Mouse (Mus musculus) heart, embryonic 16.5 days (tissue): Measurements from ENCODE around the gene Pold3. TPM values are rescaled to one million over a fixed set of nuclear protein-coding genes. Genes with fewer than 3 reads are reported as not detected.

Experiments
- ATAC-seq: fragments of 200-750 bp; cut with Nextera tagmentation; replicated peaks from 2 replicates; pipeline ENCODE4 v1.8.0; 2017; ENCODE audit warnings: moderate number of reproducible peaks; ENCODE audit not compliant: insufficient read depth, low FRiP score; ENCODE audit errors: extremely low read depth
- H3K27ac ChIP-seq: fragments of 300-500 bp; sonication (generic); 2 replicates; pipeline ENCODE4 v1.5.1; 2014; ENCODE audit warnings: mild to moderate bottlenecking, low read length, control low read depth, moderate library complexity
- H3K27me3 ChIP-seq: fragments of 300-500 bp; sonication (generic); 2 replicates; pipeline ENCODE4 v1.6.1; 2014; ENCODE audit warnings: low read length, mixed read lengths; ENCODE audit not compliant: control insufficient read depth, insufficient read depth
- H3K36me3 ChIP-seq: fragments of 300-500 bp; sonication (generic); 2 replicates; pipeline ENCODE4 v1.6.1; 2014; ENCODE audit not compliant: control insufficient read depth, insufficient read depth
- H3K4me1 ChIP-seq: fragments of 300-500 bp; sonication (generic); 2 replicates; pipeline ENCODE4 v1.6.1; 2014; ENCODE audit warnings: low read length, mixed read lengths; ENCODE audit not compliant: control insufficient read depth, insufficient read depth
- H3K4me2 ChIP-seq: fragments of 300-500 bp; sonication (generic); 2 replicates; pipeline ENCODE4 v1.6.1; 2014; ENCODE audit warnings: low read depth, mild to moderate bottlenecking, control low read depth, low read length
- H3K4me3 ChIP-seq: fragments of 300-500 bp; sonication (generic); 2 replicates; pipeline ENCODE4 v1.5.1; 2014; ENCODE audit warnings: mild to moderate bottlenecking, control low read depth, low read length
- H3K9ac ChIP-seq: fragments of 300-500 bp; sonication (generic); 2 replicates; pipeline ENCODE4 v1.6.1; 2014; ENCODE audit warnings: low read length, control low read depth
- H3K9me3 ChIP-seq: fragments of 300-500 bp; sonication (generic); replicated peaks from 2 replicates; pipeline ENCODE4 v1.6.1; 2016; ENCODE audit warnings: low read length; ENCODE audit not compliant: control insufficient read depth
- WGBS: fragments of 180-500 bp; shearing (Covaris S2); extraction: QIAGEN DNeasy Blood & Tissue Kit; methylation state at CpG from one replicate; pipeline ENCODE4 v1.1.7; 2014; 5-methylcytosine and 5-hydroxymethylcytosine counted together
- polyA plus RNA-seq: library from polyadenylated mRNA; unstranded; fragments of >200 nt; fragmentation: Nextera tagmentation; extraction: Ambion mirVana; gene quantifications from 2 replicates; pipeline ENCODE4 v1.2.1, GENCODE M21; 2015

Gene Pold3
- polyA plus RNA-seq, 1 experiment from 2014 or later = 36.6 TPM

DNA sequence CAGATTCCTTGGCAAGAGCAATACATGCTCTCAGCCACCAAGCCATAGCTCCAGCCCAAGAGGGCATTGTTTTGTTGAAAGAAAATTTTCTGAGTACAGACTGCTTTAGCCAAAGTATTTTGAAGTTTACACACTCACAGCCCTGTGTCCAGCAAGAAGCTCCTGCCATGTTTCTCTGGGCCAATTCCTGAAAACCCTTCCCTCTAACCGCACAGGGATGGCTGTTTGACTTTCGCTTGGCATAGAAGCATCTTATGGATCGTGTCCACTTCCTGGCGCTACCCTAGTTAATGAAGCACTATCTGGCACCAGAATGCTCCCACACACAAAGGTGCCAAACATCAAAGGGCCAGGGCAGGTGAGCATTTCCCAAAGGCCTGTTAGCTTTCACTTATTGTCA lies 27.2 kb upstream of the Pold3 start:
- WGBS = 77% methylated on average over 4 of the region's 4 CpGs
- H3K9me3 ChIP-seq = no peaks in the 10 kb centered on the region
- no peak for ATAC-seq

DNA sequence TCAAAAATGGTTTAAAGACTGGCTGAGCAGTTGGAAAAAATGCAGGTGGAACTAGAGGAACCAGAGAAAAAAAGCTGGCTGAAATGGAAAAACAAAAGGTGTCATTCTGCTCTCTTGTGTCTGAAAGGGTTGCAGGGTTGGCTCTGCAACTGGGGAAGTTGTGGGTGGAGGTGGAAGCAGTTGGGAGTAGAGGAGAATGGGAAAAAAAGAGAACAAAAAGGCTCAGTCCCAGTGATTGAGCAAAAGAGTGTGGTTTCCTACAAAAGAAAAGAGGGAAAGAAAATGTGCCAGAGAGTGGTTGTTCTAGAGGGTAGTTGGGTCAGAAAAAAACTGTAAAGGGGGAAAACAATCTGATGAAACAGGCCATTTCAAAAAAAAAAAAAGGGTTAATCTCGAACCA lies 19.2 kb upstream of the Pold3 start:
- Histone ChIP-seq H3K4me3 (no peak overlapping the region), H3K27me3 (no peaks in the 10 kb centered on the region), H3K36me3 (no peaks in the 10 kb centered on the region), H3K4me2 (no peak overlapping the region), H3K4me1 (no peaks in the 10 kb centered on the region), H3K27ac (no peak overlapping the region), H3K9ac (no peak overlapping the region), H3K9me3 (no peaks in the 10 kb centered on the region)
- 65% methylated on average over 1 of the region's 1 CpGs for WGBS
- ATAC-seq = no peak

More for the DNA sequence above, 27.2 kb upstream of the Pold3 start:
- Histone ChIP-seq H3K4me2 (no peak overlapping the region), H3K36me3 (no peaks in the 10 kb centered on the region), H3K4me1 (no peaks in the 10 kb centered on the region), H3K4me3 (no peak overlapping the region), H3K27ac (no peak overlapping the region), H3K27me3 (no peaks in the 10 kb centered on the region), H3K9ac (no peak overlapping the region)

DNA sequence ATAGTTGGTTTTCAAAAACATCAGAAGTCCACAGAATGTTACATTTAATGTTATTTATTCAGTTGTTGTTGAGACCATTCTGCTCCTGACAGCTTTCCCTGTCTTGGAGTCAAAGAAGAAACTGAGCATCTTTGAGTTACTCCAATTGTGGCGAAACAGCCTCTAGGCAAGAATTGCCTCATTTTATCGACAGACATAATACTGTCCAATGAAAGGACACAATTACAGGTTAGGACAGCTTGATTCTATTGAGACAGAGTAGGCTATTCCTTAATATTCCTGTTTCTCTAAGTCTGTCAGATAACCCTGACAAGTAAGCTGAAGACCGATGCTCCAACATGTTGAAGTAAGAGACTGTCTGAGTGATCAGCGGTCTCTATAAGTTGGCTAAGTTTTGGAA lies 16.7 kb upstream of the Pold3 start:
- 92% methylated on average over 4 of the region's 4 CpGs for WGBS
- Histone ChIP-seq H3K9me3 (no peaks in the 10 kb centered on the region), H3K36me3 (no peaks in the 10 kb centered on the region), H3K4me1 (no peaks in the 10 kb centered on the region), H3K27ac (no peak overlapping the region), H3K4me3 (no peak overlapping the region), H3K9ac (no peak overlapping the region), H3K4me2 (no peak overlapping the region), H3K27me3 (no peaks in the 10 kb centered on the region)
- no peak for ATAC-seq

DNA sequence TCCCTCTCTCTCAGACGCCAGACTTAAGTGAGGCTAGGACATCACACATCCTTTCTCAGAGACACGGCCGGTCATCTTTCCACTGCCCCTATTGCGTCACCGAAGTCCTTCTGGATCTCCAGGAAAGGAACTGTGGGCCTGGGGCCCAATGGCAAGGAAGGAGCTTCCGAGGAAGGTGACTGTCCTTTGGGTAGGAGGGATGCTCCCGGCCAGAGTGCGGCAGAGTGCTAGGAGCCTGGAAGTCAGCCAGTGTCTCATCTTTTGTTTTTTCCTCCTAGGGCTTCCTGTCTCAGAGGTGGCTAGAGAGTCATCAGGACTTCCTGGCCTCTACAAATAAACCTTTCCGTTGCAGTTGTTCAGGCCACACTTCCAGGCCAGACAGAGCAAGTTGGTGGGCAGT lies 15.7 kb upstream of the Pold3 start:
- H3K9me3 ChIP-seq = no peaks in the 10 kb centered on the region
- H3K4me2 ChIP-seq = no peak overlapping the region
- H3K9ac ChIP-seq = no peak overlapping the region
- no peaks in the 10 kb centered on the region for H3K27me3 ChIP-seq
- no peaks in the 10 kb centered on the region for H3K4me1 ChIP-seq
- ATAC-seq = no peak
- no peaks in the 10 kb centered on the region for H3K36me3 ChIP-seq
- 55% methylated on average over 9 of the region's 9 CpGs for WGBS
- no peak overlapping the region for H3K27ac ChIP-seq
- H3K4me3 ChIP-seq = no peak overlapping the region

DNA sequence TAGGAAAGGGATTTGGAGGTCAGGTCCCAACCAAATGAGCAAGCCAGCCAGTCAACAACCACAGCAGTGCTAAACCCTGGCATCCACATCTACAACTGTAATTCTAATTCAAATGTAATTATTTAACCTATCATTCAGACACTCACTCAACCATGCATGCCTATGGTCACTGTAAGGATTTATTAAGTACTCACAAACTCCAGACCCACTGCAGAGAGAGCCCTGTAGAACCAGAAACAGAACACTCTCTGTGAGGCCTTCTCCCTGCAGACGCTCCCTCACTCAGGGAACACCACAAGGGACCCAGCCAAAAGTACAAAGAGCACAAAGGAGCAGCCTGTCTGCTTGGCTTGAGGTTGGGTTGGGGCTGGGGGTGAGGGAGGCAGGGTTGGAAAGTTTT lies 11.0 kb upstream of the Pold3 start:
- H3K27ac ChIP-seq = no peak overlapping the region
- no peaks in the 10 kb centered on the region for H3K9me3 ChIP-seq
- no peaks in the 10 kb centered on the region for H3K27me3 ChIP-seq
- H3K9ac ChIP-seq = no peak overlapping the region
- no peaks in the 10 kb centered on the region for H3K4me1 ChIP-seq
- no peaks in the 10 kb centered on the region for H3K36me3 ChIP-seq
- no peak overlapping the region for H3K4me3 ChIP-seq
- H3K4me2 ChIP-seq = no peak overlapping the region
- WGBS = 68% methylated on average over 1 of the region's 1 CpGs
- no peak for ATAC-seq

DNA sequence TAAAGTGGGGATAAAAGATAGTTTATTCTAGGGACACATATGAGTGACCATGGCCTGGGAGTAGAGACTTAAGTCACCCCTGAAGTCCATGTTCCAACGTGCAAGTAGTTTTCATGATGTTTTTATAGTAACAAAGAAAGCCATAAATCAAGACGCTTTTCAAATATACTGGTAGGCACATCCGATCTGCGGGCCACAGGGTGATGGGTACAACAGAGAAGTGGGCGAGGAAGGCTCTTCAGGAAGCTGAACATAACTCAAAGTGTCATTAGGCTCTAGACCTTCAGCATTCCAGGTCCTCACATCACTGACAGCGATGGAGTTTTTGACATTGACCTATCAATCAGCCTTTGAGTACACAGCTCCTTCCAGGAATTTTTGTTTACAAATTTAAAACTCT lies 9.2 kb upstream of the Pold3 start:
- H3K9me3 ChIP-seq = 0 out of 2 replicates have a peak, but pooled peaks cover 2% of the 10 kb centered on the region
- H3K36me3 ChIP-seq = no peaks in the 10 kb centered on the region
- no peak overlapping the region for H3K9ac ChIP-seq
- H3K4me1 ChIP-seq = no peaks in the 10 kb centered on the region
- no peak overlapping the region for H3K27ac ChIP-seq
- no peak overlapping the region for H3K4me2 ChIP-seq
- no peaks in the 10 kb centered on the region for H3K27me3 ChIP-seq
- H3K4me3 ChIP-seq = no peak overlapping the region
- ATAC-seq = no peak
- 58% methylated on average over 6 of the region's 6 CpGs for WGBS

DNA sequence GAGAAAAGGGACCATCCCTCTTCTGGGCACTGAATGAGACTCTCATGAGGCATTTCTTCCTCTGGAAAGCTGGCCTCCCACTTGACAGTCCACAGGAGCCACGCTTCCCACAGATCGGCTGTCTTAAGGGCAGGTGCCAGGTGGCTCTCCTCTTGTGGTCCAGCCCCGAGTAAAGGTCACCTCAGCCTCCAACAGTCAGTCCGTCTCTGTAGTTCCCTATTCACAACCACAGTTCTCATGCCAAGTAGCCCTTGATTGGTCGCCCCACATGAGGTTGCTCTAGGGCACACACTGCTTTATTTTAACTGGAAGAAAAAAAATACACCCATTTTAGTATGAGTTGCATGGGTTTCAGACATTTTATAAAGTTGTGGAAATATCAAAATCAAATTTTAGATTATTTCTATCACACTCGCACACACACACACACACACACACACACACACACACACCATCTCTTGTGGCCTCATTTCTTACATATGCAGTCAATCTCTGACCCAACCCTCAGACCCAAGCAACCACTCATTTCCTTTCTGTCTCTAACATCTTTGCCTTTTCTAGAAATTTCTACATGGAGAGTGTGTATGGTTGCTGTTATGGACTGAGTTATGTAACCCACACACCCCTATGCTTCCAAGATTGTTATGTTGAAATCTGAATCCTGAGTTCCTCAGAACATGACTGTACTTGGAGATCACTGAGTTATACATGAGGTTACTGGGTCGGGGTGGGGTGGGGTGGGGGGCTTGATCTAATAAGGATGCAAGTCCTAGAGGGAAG lies 7.1 kb upstream of the Pold3 start:
- no peak for ATAC-seq
- Histone ChIP-seq H3K4me1 (no peaks in the 10 kb centered on the region), H3K27me3 (no peaks in the 10 kb centered on the region), H3K4me2 (no peak overlapping the region), H3K4me3 (no peak overlapping the region), H3K36me3 (no peaks in the 10 kb centered on the region), H3K9me3 (0 out of 2 replicates have a peak, but pooled peaks cover 2% of the 10 kb centered on the region), H3K9ac (no peak overlapping the region), H3K27ac (no peak overlapping the region)
- 71% methylated on average over 7 of the region's 7 CpGs for WGBS

DNA sequence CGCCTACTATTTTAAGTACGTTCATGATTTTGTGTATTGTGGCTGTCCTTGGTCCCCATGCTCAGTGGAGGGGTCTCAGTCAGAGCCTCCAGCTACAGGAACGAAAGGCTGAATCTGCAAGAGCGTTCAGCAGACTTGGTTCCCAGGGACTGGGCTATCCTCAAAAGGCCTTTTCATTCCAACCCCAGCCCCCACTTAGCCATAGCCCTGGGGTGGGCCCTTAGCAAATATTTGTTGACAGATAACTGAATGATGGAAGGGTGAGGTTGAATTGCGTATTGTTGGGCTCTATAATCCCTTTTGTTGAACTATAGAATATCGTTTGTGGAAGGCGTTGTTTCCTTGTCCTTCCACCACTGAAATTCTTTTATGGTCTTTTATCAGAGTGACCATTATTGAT lies 5.1 kb upstream of the Pold3 start:
- H3K36me3 ChIP-seq = no peaks in the 10 kb centered on the region
- no peaks in the 10 kb centered on the region for H3K27me3 ChIP-seq
- no peak overlapping the region for H3K4me3 ChIP-seq
- H3K9ac ChIP-seq = no peak overlapping the region
- no peak for ATAC-seq
- no peak overlapping the region for H3K27ac ChIP-seq
- 0 out of 2 replicates have a peak, but pooled peaks cover 2% of the 10 kb centered on the region for H3K9me3 ChIP-seq
- no peak overlapping the region for H3K4me2 ChIP-seq
- 85% methylated on average over 7 of the region's 7 CpGs for WGBS
- 0 out of 2 replicates have a peak, but pooled peaks cover 2% of the 10 kb centered on the region for H3K4me1 ChIP-seq

DNA sequence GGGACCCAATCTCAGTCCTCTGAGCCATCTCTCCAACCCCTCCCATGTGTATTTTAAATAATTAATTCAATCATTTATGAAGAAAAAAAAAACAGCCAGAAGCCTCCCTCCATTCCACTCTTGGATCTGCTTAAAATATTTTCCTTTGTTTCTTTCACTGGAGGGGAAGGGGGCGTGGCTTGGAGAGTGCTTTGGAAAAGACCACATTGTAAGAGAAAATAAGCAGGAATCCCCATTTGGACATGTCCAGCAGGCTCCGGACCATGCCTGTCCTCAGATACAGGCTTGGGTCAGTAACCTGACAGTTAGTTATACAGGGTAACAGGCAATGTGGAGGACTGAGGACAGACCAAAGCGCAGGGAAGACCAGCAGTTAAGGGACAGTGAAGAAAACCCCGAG lies 3.8 kb upstream of the Pold3 start:
- Histone ChIP-seq H3K36me3 (no peaks in the 10 kb centered on the region), H3K9me3 (0 out of 2 replicates have a peak, but pooled peaks cover 2% of the 10 kb centered on the region), H3K27ac (0 out of 2 replicates have a peak overlapping the region, but pooled peaks have one; percentile 23), H3K4me1 (0 out of 2 replicates have a peak, but pooled peaks cover 2% of the 10 kb centered on the region), H3K4me3 (no peak overlapping the region), H3K27me3 (no peaks in the 10 kb centered on the region), H3K4me2 (no peak overlapping the region), H3K9ac (no peak overlapping the region)
- no peak for ATAC-seq
- WGBS = 65% methylated on average over 4 of the region's 4 CpGs
